Mouse (Mus musculus) fibroblast of lung, adult 2 months (primary cell): ENCODE data around the gene Zfp94.

ENCODE experiments used
- DNase-seq: peaks from one replicate; pipeline ENCODE4 v3.0.0-alpha.2; 2011; ENCODE audit warnings: low read depth

Zfp94 gene

DNA sequence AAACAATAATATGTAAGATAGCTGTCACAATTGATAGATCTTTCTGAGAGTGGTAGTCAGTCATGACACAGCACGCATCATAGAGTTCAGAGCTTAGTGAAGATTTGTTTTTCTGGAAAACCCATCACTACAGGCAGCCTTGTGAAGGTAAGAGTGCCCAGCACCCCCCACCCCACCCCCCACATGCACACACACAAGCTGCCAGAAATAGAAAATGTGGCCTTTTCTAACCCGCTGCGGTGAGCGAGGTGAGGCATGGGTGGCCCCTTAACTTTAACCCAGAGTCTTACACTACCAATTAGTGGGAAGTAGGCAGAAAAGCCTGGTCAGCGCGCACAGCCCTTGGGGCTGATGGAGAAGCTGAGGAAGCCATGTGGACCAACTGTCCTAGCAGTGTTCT is 45.3 kb downstream of the Zfp94 start:
- no peak for DNase-seq

DNA sequence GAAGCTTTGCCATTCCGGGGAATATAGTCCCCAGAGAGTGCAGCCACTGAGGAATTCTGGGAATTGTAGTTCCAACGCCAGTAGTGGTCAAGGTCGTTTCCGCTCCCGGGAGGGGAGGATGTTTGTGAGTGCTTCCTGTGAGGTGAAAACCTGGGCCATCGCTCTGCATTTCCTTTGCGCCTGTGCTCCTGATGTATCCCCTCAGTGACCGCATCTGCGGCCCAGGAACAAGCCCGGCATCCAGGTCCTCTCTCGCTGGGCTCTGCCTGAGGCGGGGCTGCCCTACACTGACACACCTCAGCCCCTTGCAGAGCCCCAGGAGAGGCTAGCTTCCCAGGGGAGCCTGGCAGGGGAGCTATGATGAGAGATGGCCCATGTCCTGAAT is 46.2 kb downstream of the Zfp94 start, which contains the start of gene Zfp93:
TSS of gene Zfp93 (plus strand) at position 133 of the 385 bp plus-strand sequence.
- DNase-seq, result peak; percentile 55

GRCm38 (mm10) chr7:24269667-24270287 is 46.7 kb downstream of the Zfp94 start:
- DNase-seq, result no peak

- no peak for DNase-seq
Measured at GRCm38 (mm10) chr7:24269256-24269655, 47.2 kb downstream of the Zfp94 start.

- no peak for DNase-seq
Measured at GRCm38 (mm10) chr7:24268176-24269155, 48.0 kb downstream of the Zfp94 start.

- no peak for DNase-seq
Measured at GRCm38 (mm10) chr7:24260000-24260312, 56.5 kb downstream of the Zfp94 start.

- no peak for DNase-seq
Measured at GRCm38 (mm10) chr7:24259306-24259999, 57.0 kb downstream of the Zfp94 start.

DNA sequence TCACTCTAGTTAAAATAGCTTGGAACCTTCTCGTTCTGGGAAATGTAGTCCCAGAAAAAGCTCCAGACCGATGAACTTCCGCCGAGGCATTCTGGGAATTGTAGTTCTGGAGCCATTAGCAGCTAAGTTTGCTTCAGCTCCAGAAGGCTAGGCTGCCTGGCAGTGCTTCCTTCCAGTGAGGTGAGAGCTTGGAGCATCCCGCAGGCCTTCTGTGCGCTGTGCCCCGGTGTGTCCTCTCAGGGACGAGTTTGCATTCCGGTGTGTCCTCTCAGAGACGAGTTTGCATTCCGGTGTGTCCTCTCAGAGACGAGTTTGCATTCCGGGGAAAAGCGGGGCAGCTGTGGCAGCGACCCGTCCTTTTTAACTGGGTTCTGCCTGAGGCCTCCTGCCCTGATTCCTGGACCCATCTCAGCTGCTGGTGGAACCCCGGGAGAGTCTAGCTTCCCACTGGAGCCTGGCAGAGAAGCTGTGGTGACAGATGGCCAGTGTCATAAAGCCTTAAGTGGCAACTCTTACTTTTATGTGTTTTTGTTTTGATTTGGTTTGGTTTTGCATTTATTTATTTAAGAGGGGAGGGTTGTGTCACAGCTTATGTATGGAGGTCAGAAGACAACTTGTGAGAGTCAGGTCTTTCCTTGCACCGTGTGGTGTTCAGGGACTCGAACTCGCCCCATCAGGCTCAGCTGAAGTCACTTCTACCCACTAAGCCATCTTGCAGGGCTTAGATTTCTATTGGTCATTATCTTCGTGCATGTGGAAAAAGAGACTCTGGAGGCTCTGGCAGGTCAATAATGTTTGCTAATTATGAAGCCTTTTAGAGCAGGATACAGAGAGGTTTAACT is 61.6 kb downstream of the Zfp94 start, which contains the start of gene Zfp108:
TSS of gene Zfp108 (plus strand) at position 162 of the 842 bp plus-strand sequence.
- DNase-seq, result peak; percentile 74

- DNase-seq, result no peak
Measured at GRCm38 (mm10) chr7:24253779-24254615, 62.5 kb downstream of the Zfp94 start.
